Mouse (Mus musculus): ENCODE measurements around the gene Prl7c1. TPM values are rescaled to one million over a fixed set of nuclear protein-coding genes. Genes with fewer than 3 reads are reported as not detected.

Gene Prl7c1
- polyA plus RNA-seq (2012; ENCODE audit: low replicate concordance), result not detected in 2 replicates

DNA sequence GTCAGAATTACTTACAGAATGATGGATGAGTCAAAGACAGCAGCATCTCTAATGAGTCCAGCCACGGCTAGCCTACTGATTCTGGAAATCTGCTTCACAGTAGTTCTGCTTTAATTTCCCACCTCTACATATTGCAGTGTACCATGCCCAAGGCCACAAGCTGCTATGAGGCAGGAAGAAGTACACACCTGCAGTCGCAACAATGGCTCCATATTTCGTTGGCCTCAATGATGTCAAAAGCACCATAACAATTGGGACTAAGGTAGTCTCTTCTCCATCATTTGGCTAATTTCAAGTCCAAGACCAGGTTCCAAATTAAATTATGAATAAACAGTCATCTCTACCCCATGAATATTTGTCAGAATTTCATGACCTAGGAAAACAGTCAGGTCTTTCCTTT lies at the start of gene Prl7c1:
TSS of gene Prl7c1 (minus strand) at position 101 of the 400 bp plus-strand sequence.

DNA sequence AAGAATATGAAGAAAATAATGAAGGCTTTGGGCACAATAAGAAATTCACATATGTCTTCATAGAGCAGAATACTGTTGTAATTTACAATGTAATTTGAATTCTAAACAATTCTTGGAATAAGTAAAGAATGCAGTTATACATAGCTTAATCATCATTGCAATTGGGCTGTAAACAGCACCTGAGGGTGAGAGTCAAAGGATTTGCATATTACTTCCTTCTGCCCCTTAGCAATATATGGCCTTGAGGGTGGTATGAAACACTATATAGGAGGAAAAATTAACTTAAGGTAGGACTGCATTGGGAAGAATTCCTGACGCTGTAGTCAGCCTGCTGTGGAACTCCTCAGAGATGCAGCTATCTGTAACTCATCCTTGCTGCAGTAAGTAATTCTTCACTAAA lies 20.8 kb upstream of the Prl7c1 start, which contains the start of gene Prl2a1:
TSS of gene Prl2a1 (plus strand) at position 301 of the 400 bp plus-strand sequence.

Other genes with a start within 250 kb of the Prl7c1 start
- gene Prl8a9, start 216.2 kb downstream of the Prl7c1 start, polyA plus RNA-seq (2012; ENCODE audit: low replicate concordance), result not detected in 2 replicates
- not detected in 2 replicates for gene Prl8a1, start 198.6 kb downstream of the Prl7c1 start, polyA plus RNA-seq (2012; ENCODE audit: low replicate concordance)
- not detected in 2 replicates for gene Prl7b1, start 170.2 kb downstream of the Prl7c1 start, polyA plus RNA-seq (2012; ENCODE audit: low replicate concordance)
- not detected in 2 replicates for gene Prl7a1, start 138.3 kb downstream of the Prl7c1 start, polyA plus RNA-seq (2012; ENCODE audit: low replicate concordance)
- gene Prl7a2, start 112.8 kb downstream of the Prl7c1 start, polyA plus RNA-seq (2012; ENCODE audit: low replicate concordance), result not detected in 2 replicates
- not detected in 2 replicates for gene Prl7d1, start 64.1 kb downstream of the Prl7c1 start, polyA plus RNA-seq (2012; ENCODE audit: low replicate concordance)
- not detected in 2 replicates for gene Prl2a1, start 20.9 kb upstream of the Prl7c1 start, polyA plus RNA-seq (2012; ENCODE audit: low replicate concordance)
- not detected in 2 replicates for gene Prl2c1, start 68.5 kb upstream of the Prl7c1 start, polyA plus RNA-seq (2012; ENCODE audit: low replicate concordance)
- not detected in 2 replicates for gene Prl4a1, start 235.4 kb upstream of the Prl7c1 start, polyA plus RNA-seq (2012; ENCODE audit: low replicate concordance)

All from hematopoietic multipotent progenitor cell, adult 10-12 weeks (in vitro differentiated cells).